Mouse (Mus musculus) testis, adult 2 months (tissue): ENCODE results near the gene B3galt6.

Source experiments
- CTCF ChIP-seq: fragments of 200-500 bp; IDR thresholded peaks from 2 replicates; pipeline ENCODE4 v1.5.1; 2012; ENCODE audit warnings: low read depth, mild to moderate bottlenecking, inconsistent platforms, low read length, moderate library complexity; ENCODE audit not compliant: control insufficient read depth, insufficient read depth, insufficient replicate concordance
- POLR2A ChIP-seq: fragments of 200-500 bp; IDR thresholded peaks from 2 replicates; pipeline ENCODE4 v1.6.1; 2012; ENCODE audit warnings: low read depth, mild to moderate bottlenecking, inconsistent platforms, low read length, moderate library complexity; ENCODE audit not compliant: control insufficient read depth

DNA sequence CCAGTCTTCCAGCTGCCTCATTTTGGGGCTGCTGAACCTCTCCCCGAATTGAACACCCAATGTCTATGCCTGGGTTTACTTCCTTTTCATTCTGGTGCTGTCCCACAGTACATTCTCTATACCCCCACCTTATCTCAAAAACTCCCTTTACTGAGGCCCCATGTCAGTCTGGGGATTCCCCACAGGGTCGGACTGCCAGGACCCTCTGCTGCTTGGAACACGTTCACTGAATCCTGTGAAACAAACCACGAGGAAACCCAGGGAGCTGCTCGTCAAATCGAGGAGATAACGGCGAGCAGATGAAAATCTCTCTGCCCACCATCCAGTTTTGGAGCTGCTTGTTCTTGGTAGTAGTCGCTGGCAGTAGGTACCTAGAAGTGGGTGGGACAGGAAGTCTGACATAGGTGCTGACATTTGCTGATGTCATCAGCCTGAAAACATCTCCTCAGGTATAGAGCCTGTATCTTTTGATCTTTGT, 29.5 kb upstream of the B3galt6 start:
- TF ChIP-seq CTCF (no peak), POLR2A (no peak)
